Mouse (Mus musculus): Measurements from ENCODE around the gene Trcg1. TPM values are rescaled to one million over a fixed set of nuclear protein-coding genes. Genes with fewer than 3 reads are reported as not detected.

Trcg1 gene
- polyA plus RNA-seq, 2 experiments, result not detected

DNA sequence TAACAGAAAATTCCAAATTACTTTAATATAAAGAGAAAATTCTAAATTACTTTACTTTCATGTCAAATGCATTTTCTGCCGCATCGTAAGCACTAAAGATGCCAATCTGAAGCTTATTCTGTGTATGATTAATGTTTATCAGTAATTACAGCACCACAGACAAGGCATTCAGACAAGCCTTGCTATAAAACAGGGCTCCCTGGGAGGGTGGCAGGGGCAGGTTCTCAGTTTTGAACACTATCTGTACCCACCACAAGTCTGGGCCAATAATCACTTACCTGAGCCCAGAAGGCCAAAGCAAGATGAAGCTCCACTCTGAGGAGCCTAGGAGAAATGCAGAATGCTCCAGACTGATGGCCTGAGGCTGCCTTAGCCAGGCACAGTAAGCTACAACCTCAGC is 61.6 kb downstream of the Trcg1 start:
- no peaks in the 10 kb centered on the region for H3K27me3 ChIP-seq (ENCODE audit: control insufficient read depth, insufficient read depth, low read length)
- 49% methylated on average over 2 of the region's 2 CpGs for WGBS (ENCODE audit: insufficient replicate concordance)
- peak in 2 of 3 experiments; percentile 50 to 53 for DNase-seq (ENCODE audit: low read depth in 3 of 3, low spot score in 3 of 3)
- H3K9ac ChIP-seq (replicated peaks), result peak overlapping the region; percentile 87
- ATAC-seq (ENCODE audit: insufficient read depth), result no peak
- H3K36me3 ChIP-seq (replicated peaks; ENCODE audit: control insufficient read depth, insufficient read depth, low read depth), result no peaks in the 10 kb centered on the region
- peak overlapping the region; percentile 96 for H3K27ac ChIP-seq
- TF ChIP-seq CTCF (IDR thresholded peaks at IDR 0.05; ENCODE audit: low read depth) (peak; percentile 27; the same call in 1 of the 2 replicates), EP300 (IDR thresholded peaks at IDR 0.05; ENCODE audit: low read depth) (peak; percentile 51; the same call in 1 of the 2 replicates)
- peaks cover 60 to 66% of the 10 kb centered on the region in 2 experiments for H3K4me1 ChIP-seq (replicated peaks; ENCODE audit: control insufficient read depth in 2 of 2, insufficient read depth in 2 of 2, low read length in 1 of 2)
- H3K9me3 ChIP-seq (ENCODE audit: control insufficient read depth, low read length), result no peaks in the 10 kb centered on the region
- H3K4me2 ChIP-seq (ENCODE audit: low read depth), result peak overlapping the region; percentile 80
- H3K4me3 ChIP-seq (ENCODE audit: insufficient read depth in 1 of 2, low read depth in 2 of 2, low read length in 2 of 2), result peak overlapping the region; percentile 57 to 60

Other genes with a start within 250 kb of the Trcg1 start
- 3.1 and 3.4 TPM in 2 replicates for gene Ptpn9, start 241.6 kb upstream of the Trcg1 start, polyA plus RNA-seq (2012; rRNA removed)
- gene Ptpn9, start 241.6 kb upstream of the Trcg1 start, polyA plus RNA-seq (2014; fragmentation: Nextera tagmentation; extraction: Ambion mirVana), result 2.7 and 4.0 TPM in 2 replicates
- gene Sin3a, start 164.5 kb upstream of the Trcg1 start, polyA plus RNA-seq (2012; rRNA removed), result 20.5 and 21.6 TPM in 2 replicates
- 14.9 and 16.9 TPM in 2 replicates for gene Sin3a, start 164.5 kb upstream of the Trcg1 start, polyA plus RNA-seq (2014; fragmentation: Nextera tagmentation; extraction: Ambion mirVana)
- 27.1 and 35.4 TPM in 2 replicates for gene Man2c1, start 105.9 kb upstream of the Trcg1 start, polyA plus RNA-seq (2012; rRNA removed)
- gene Man2c1, start 105.9 kb upstream of the Trcg1 start, polyA plus RNA-seq (2014; fragmentation: Nextera tagmentation; extraction: Ambion mirVana), result 7.4 and 11.5 TPM in 2 replicates
- 1.4 and 1.5 TPM in 2 replicates for gene Neil1, start 88.3 kb upstream of the Trcg1 start, polyA plus RNA-seq (2012; rRNA removed)
- gene Neil1, start 88.3 kb upstream of the Trcg1 start, polyA plus RNA-seq (2014; fragmentation: Nextera tagmentation; extraction: Ambion mirVana), result 0.95 and 1.00 TPM in 2 replicates
- 45.8 and 51.4 TPM in 2 replicates for gene Commd4, start 78.2 kb upstream of the Trcg1 start, polyA plus RNA-seq (2012; rRNA removed)
- 57.1 and 65.2 TPM in 2 replicates for gene Commd4, start 78.2 kb upstream of the Trcg1 start, polyA plus RNA-seq (2014; fragmentation: Nextera tagmentation; extraction: Ambion mirVana)
- gene 1700017B05Rik, start 26.1 kb downstream of the Trcg1 start, polyA plus RNA-seq (2012; rRNA removed), result 8.1 and 10.3 TPM in 2 replicates
- gene 1700017B05Rik, start 26.1 kb downstream of the Trcg1 start, polyA plus RNA-seq (2014; fragmentation: Nextera tagmentation; extraction: Ambion mirVana), result 12.6 and 13.3 TPM in 2 replicates
- gene Ppcdc, start 203.6 kb downstream of the Trcg1 start, polyA plus RNA-seq (2012; rRNA removed), result 9.4 and 10.0 TPM in 2 replicates
- gene Ppcdc, start 203.6 kb downstream of the Trcg1 start, polyA plus RNA-seq (2014; fragmentation: Nextera tagmentation; extraction: Ambion mirVana), result 7.4 and 9.4 TPM in 2 replicates
- gene Scamp5, start 231.5 kb downstream of the Trcg1 start, polyA plus RNA-seq (2012; rRNA removed), result 9.1 and 9.2 TPM in 2 replicates
- 4.5 and 5.2 TPM in 2 replicates for gene Scamp5, start 231.5 kb downstream of the Trcg1 start, polyA plus RNA-seq (2014; fragmentation: Nextera tagmentation; extraction: Ambion mirVana)